Mouse (Mus musculus) heart, postnatal 10 days (tissue): ENCODE measurements around the gene Olfr805. TPM values are rescaled to one million over a fixed set of nuclear protein-coding genes. Genes with fewer than 3 reads are reported as not detected.

Experiments used
- DNase-seq, 2 experiments: peaks; one replicate each; pipeline ENCODE4 v3.0.0; 2021
- intact Hi-C: fragments of 180-260 bp; cut with DNase I; formaldehyde crosslinking; loops from one replicate; pipeline ENCODE4 v1.15.1; 2025
- microRNA-seq, 2 experiments: library from miRNA; unstranded; fragments of <30 nt; microRNA quantifications; one replicate each; pipeline ENCODE4 v1.2.0; 2022
- total RNA-seq, 2 experiments: library from RNA; stranded (reverse); gene quantifications; 2 replicates each; pipeline ENCODE4 v1.2.3; 2021

Gene Olfr805
- not detected for total RNA-seq

DNA sequence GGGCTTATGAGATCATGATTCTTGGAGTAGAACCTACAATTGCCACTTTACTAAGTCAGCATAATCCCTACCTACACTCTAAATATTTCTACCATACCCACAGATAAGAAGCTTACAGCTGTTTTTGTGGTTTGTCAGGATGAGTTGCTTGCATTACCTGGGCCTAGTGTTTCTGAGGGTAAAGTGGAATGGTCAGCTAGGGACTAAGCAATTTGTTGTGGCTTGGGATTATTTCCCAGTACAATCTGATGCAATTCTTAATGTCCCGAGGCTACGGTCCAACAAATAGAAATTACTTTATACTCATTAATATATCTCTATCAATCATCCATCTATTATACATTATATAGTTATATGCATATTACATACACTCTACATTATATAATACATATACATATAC is at the start of gene Olfr805:
Gene Olfr805 (minus strand): TSS at position 101 of the 400 bp plus-strand sequence.
- intact Hi-C loops: no loop called here
- DNase-seq: no peak

DNA sequence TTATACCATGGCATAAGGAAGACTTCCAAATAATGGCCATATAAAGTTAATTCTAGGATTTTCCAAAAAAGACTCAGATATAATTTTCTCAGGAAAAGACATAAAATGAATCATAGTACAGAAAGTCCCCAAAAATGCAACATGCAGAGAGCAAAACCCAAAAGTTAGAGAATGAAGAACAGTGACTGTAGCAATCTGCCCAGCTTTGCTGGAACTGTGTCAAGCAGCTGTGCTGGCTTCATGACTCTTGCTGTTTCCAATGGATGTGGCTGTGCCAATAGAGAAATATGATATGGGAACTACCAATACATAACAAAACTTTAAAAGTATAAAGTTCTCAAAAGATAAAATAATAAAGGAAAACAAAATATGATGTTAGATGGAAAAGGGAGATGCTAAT is 48.9 kb upstream of the Olfr805 start:
- DNase-seq: no peak
- intact Hi-C loops: no loop called here

- no peak for DNase-seq
- intact Hi-C loops: no loop called here
Observed at GRCm38 (mm10) chr10:129774338-129774737, 45.2 kb upstream of the Olfr805 start, which contains the start of gene Olfr809. TSS of gene Olfr809 (plus strand) at chr10:129774638.

- intact Hi-C loops: no loop called here
- DNase-seq: no peak
Observed at GRCm38 (mm10) chr10:129765182-129765581, 36.0 kb upstream of the Olfr805 start, which contains the start of gene Olfr808. TSS of gene Olfr808 (plus strand) at chr10:129765482.

DNA sequence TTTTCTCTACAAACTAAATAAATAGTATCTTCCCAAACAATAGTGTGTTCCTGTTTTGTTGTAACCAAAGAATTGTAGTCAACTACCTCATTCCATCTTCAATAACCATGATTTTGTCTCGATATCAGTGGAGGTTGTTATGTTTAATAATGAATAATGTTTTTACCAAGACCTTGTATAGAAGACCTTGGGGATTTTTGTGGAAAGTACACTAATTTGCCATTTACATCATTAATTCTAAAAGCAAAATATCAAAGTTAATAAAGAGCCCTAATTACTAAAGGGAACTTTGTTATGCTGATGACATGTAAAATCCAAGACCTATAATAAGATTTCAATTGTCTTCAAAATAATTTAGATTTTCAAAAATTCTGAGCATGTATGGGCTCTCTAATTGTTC is 28.5 kb upstream of the Olfr805 start, which contains the start of gene Olfr807:
Gene Olfr807 (minus strand): TSS at position 101 of the 400 bp plus-strand sequence.
- no peak for DNase-seq
- intact Hi-C loops: no loop called here

GRCm38 (mm10) chr10:129741821-129742220 is 12.6 kb upstream of the Olfr805 start, which contains the start of gene Olfr806:
TSS of gene Olfr806 (minus strand) at chr10:129741921.
- intact Hi-C loops: no loop called here
- no peak for DNase-seq

DNA sequence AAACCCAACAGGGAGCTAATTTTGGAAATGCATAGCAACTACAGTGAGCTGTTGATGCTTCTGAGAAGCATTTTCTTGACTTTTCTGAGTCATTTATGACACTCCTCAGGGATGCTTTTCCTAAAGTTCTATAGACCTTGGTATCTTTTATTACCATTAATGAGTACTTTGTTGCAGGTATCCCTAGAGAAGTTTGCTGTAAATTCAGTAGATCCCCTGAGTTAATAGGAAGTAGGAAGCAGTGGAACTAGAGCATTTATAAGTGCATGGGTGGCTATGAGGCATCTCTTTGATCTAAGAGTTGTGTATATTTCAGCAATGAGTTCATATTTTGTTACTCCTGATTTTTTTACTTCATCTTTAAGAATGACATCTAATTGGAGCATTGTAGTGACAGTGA is 26.3 kb downstream of the Olfr805 start, which contains the start of gene Olfr804:
Gene Olfr804 (plus strand): TSS at position 301 of the 400 bp plus-strand sequence.
- DNase-seq: no peak
- intact Hi-C loops: no loop called here

- intact Hi-C loops: no loop called here
- DNase-seq: no peak
Observed at GRCm38 (mm10) chr10:129694186-129694585, 35.0 kb downstream of the Olfr805 start, which contains the start of gene Olfr803. TSS of gene Olfr803 (minus strand) at chr10:129694286.

DNA sequence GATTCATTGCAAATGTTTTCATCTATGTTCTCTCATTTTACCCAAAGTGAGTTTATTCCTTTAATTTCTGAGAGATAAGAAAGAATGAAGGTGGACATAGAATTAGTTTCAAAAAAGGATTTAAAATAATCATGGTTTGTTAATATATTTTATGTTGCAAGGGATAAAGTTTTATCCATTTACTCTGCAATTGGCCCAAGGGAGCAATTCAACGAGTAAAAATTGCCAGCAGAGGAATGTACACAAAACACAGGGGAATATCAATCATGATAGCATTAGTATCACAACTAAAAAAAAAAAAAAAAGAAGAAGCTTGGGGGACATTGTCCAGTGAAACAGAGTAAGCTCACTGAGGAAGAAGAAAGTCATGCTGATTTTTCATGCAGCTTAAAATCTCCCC is 41.1 kb downstream of the Olfr805 start, which contains the start of gene Olfr802:
Gene Olfr802 (minus strand): TSS at position 101 of the 400 bp plus-strand sequence.
- no peak for DNase-seq
- intact Hi-C loops: no loop called here

GRCm38 (mm10) chr10:129673765-129674164 is 55.4 kb downstream of the Olfr805 start, which contains the start of gene Olfr801:
TSS of gene Olfr801 (minus strand) at chr10:129673865.
- intact Hi-C loops: no loop called here
- no peak for DNase-seq

Small RNAs within 50 kb of the gene (microRNA-seq; reads per million reads assigned to microRNA genes)
- 0 reads per million in 2 experiments for gene Gm24485

Other genes with a start within 250 kb of the Olfr805 start
- gene Olfr789, start 244.6 kb downstream of the Olfr805 start, total RNA-seq: not detected
- gene Olfr790, start 230.9 kb downstream of the Olfr805 start, total RNA-seq: not detected
- not detected for gene Olfr791, start 207.6 kb downstream of the Olfr805 start, total RNA-seq
- gene Olfr792, start 190.2 kb downstream of the Olfr805 start, total RNA-seq: not detected
- gene Olfr794, start 161.7 kb downstream of the Olfr805 start, total RNA-seq: not detected
- gene Olfr796, start 116.8 kb downstream of the Olfr805 start, total RNA-seq: not detected
- gene Olfr798, start 101.4 kb downstream of the Olfr805 start, total RNA-seq: not detected
- not detected for gene Olfr799, start 91.9 kb downstream of the Olfr805 start, total RNA-seq
- not detected for gene Olfr800, start 71.7 kb downstream of the Olfr805 start, total RNA-seq
- not detected for gene Olfr801, start 55.5 kb downstream of the Olfr805 start, total RNA-seq
- gene Olfr802, start 41.2 kb downstream of the Olfr805 start, total RNA-seq: not detected
- not detected for gene Olfr803, start 35.1 kb downstream of the Olfr805 start, total RNA-seq
- gene Olfr804, start 26.2 kb downstream of the Olfr805 start, total RNA-seq: not detected
- gene Olfr806, start 12.5 kb upstream of the Olfr805 start, total RNA-seq: not detected
- gene Olfr807, start 28.4 kb upstream of the Olfr805 start, total RNA-seq: not detected
- gene Olfr808, start 36.1 kb upstream of the Olfr805 start, total RNA-seq: not detected
- not detected for gene Olfr809, start 45.3 kb upstream of the Olfr805 start, total RNA-seq
- not detected for gene Olfr810, start 65.5 kb upstream of the Olfr805 start, total RNA-seq
- gene Olfr811, start 75.0 kb upstream of the Olfr805 start, total RNA-seq: not detected
- not detected for gene Olfr812, start 116.7 kb upstream of the Olfr805 start, total RNA-seq
- gene Olfr813, start 126.0 kb upstream of the Olfr805 start, total RNA-seq: not detected
- not detected for gene Olfr814, start 150.5 kb upstream of the Olfr805 start, total RNA-seq
- gene Olfr815, start 176.5 kb upstream of the Olfr805 start, total RNA-seq: not detected
- gene Olfr816, start 186.2 kb upstream of the Olfr805 start, total RNA-seq: not detected
- not detected for gene Olfr818, start 219.7 kb upstream of the Olfr805 start, total RNA-seq
- gene Olfr819, start 237.9 kb upstream of the Olfr805 start, total RNA-seq: not detected
- gene Olfr247, start 246.8 kb upstream of the Olfr805 start, total RNA-seq: not detected